Mouse (Mus musculus) megakaryocyte, embryonic 14.5 days (primary cell): ENCODE results near the gene Atg10.

Experiments
- FLI1 ChIP-seq: IDR thresholded peaks from 2 replicates; pipeline ENCODE4 v1.6.1; 2012; ENCODE audit warnings: low read length, inconsistent platforms, mixed read lengths
- GATA1 ChIP-seq: IDR thresholded peaks from 3 replicates; pipeline ENCODE4 v1.6.1; 2012; ENCODE audit warnings: mixed read lengths, low read length, inconsistent platforms, borderline replicate concordance

DNA sequence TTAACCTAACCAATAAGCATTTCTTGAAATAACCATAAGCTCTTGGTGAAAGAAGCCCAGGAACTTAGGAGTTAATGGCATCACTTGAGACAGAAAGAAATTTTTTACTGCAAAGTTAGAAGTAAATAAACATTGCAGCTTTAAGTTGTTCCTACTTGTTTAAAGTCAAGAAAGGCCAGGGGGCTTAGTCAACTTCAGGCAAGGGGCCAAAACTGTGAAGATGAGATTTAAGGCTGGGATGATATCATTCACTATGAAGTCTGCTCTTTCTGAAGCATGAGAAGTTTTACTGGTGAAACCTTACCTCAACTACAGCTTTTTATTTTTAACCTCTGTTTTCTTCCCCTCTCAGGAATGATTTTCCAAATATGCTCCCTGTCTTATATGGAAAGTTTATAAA, 183.3 kb downstream of the Atg10 start:
- no peak for TF ChIP-seq GATA1
- no peak for TF ChIP-seq FLI1
